Mouse (Mus musculus) kidney, embryonic 14.5 days (tissue): ENCODE results near the gene Zfp507. TPM values are rescaled to one million over a fixed set of nuclear protein-coding genes. Genes with fewer than 3 reads are reported as not detected.

ENCODE experiments used
- ATAC-seq: fragments of 200-750 bp; cut with Nextera tagmentation; 2 replicates; pipeline ENCODE4 v1.8.0; 2017; ENCODE audit warnings: moderate number of reproducible peaks, mild to moderate bottlenecking, moderate TSS enrichment, moderate library complexity; ENCODE audit not compliant: low FRiP score, low TSS enrichment
- H3K27ac ChIP-seq: fragments of 300-500 bp; sonication (generic); 2 replicates; pipeline ENCODE4 v1.5.1; 2014; ENCODE audit warnings: low read depth, mild to moderate bottlenecking, low read length, moderate library complexity, mixed read lengths
- H3K27me3 ChIP-seq: fragments of 300-500 bp; sonication (generic); 2 replicates; pipeline ENCODE4 v1.6.1; 2014; ENCODE audit warnings: mild to moderate bottlenecking, low read length; ENCODE audit not compliant: control insufficient read depth, insufficient read depth
- H3K36me3 ChIP-seq: fragments of 300-500 bp; sonication (generic); 2 replicates; pipeline ENCODE4 v1.6.1; 2014; ENCODE audit warnings: low read length, mixed read lengths; ENCODE audit not compliant: control insufficient read depth, insufficient read depth
- H3K4me1 ChIP-seq: fragments of 300-500 bp; sonication (generic); 2 replicates; pipeline ENCODE4 v1.6.1; 2014; ENCODE audit warnings: low read length, mixed read lengths; ENCODE audit not compliant: control insufficient read depth, insufficient read depth
- H3K4me2 ChIP-seq: fragments of 300-500 bp; sonication (generic); replicated peaks from 2 replicates; pipeline ENCODE4 v1.6.1; 2014; ENCODE audit warnings: low read depth, mild to moderate bottlenecking, low read length
- H3K4me3 ChIP-seq: fragments of 300-500 bp; sonication (generic); 2 replicates; pipeline ENCODE4 v1.5.1; 2014; ENCODE audit warnings: mild to moderate bottlenecking, low read length
- H3K9ac ChIP-seq: fragments of 300-500 bp; sonication (generic); 2 replicates; pipeline ENCODE4 v1.6.1; 2014; ENCODE audit warnings: low read depth, mild to moderate bottlenecking, low read length, moderate library complexity
- H3K9me3 ChIP-seq: fragments of 300-500 bp; sonication (generic); 2 replicates; pipeline ENCODE4 v1.6.1; 2016; ENCODE audit warnings: low read length; ENCODE audit not compliant: control insufficient read depth
- WGBS: fragments of 180-500 bp; shearing (Covaris S2); extraction: QIAGEN DNeasy Blood & Tissue Kit; methylation state at CpG from one replicate; pipeline ENCODE4 v1.1.7; 2014; 5-methylcytosine and 5-hydroxymethylcytosine counted together
- polyA plus RNA-seq: library from polyadenylated mRNA; unstranded; fragments of >200 nt; fragmentation: Nextera tagmentation; extraction: Ambion mirVana; gene quantifications from 2 replicates; pipeline ENCODE4 v1.2.1, GENCODE M21; 2014

The Zfp507 gene
- polyA plus RNA-seq, 1 experiment from 2014 or later, result 21.7 TPM

DNA sequence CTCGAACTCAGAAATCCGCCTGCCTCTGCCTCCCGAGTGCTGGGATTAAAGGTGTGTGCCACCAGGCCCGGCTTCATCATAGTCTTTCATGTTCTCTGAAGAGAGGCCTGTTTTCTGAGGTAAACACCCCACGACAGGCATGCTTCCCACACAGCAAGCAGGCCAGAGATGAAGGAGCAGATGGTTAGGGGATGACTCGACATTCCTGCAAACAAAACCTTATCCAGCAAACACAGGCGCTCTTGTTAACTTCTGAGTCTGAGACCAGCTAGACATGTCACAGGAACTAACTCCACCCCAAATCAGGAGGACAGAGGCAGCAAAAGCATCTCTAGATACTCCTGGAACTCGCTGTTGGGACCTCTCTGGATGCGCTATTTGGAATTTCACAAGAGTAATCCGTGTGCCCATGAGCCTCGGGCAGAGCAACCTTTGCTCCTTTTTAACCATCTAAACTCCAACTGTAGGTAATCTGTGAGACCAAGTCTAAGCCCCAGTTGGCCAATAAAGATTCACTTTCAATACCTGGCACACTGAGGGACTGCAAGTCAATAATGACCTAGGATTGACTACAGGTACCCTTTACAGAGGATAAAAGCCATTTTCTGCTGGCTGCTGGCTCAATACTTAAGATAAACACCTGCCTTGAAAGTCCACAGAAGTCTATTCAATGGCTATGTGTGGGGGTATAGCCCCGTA lies 10.5 kb downstream of the Zfp507 start:
- H3K9ac ChIP-seq, result no peak overlapping the region
- H3K27ac ChIP-seq, result no peak overlapping the region
- no peak overlapping the region for H3K4me2 ChIP-seq
- peaks cover 83% of the 10 kb centered on the region for H3K36me3 ChIP-seq
- no peaks in the 10 kb centered on the region for H3K4me1 ChIP-seq
- H3K27me3 ChIP-seq, result no peaks in the 10 kb centered on the region
- no peak for ATAC-seq
- no peak overlapping the region for H3K4me3 ChIP-seq
- no peaks in the 10 kb centered on the region for H3K9me3 ChIP-seq
- WGBS, result 90% methylated on average over 12 of the region's 12 CpGs

DNA sequence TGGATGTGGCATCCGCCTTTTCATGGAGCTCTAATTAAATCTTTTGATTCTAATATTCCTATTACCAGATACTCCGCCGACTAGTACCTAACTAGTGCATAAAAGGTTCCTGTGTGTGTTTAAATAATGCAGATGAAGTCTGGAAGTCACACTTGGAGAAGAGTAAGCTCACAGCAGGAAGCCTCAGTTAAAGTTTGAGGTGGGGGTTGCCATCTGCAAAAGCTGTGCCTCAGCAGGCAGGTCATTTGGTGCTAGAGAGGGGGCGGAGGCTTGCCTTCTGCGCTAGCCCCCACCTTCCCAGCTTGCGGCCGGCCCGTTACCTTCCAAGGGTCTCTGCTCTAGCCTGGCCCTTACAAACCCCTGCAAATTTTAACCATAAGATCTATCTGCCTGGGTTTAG lies 11.9 kb downstream of the Zfp507 start:
- H3K27ac ChIP-seq, result no peak overlapping the region
- H3K27me3 ChIP-seq, result no peaks in the 10 kb centered on the region
- H3K4me1 ChIP-seq, result no peaks in the 10 kb centered on the region
- H3K4me3 ChIP-seq, result no peak overlapping the region
- 43% methylated on average over 8 of the region's 8 CpGs for WGBS
- no peak for ATAC-seq
- H3K4me2 ChIP-seq, result no peak overlapping the region
- peaks cover 88% of the 10 kb centered on the region for H3K36me3 ChIP-seq
- no peaks in the 10 kb centered on the region for H3K9me3 ChIP-seq
- H3K9ac ChIP-seq, result no peak overlapping the region

DNA sequence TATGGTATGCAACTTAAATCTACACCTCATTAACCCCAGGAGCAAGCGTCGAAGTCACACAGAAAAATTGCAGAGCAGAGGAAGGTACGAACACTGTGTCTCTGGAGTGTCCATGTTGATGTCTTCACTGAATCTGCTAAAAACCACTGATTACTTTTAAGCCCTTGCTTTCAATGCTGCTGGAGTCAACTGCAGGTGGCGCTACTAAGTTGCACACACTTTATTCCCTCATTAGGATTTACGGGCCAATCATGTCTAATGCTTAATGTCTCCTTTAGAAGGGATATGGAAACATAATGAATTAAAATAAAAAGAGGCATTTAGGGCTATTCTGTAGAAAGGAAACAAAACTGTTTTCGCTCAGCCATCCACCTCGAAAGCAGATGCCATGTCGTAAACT lies 12.6 kb downstream of the Zfp507 start:
- Histone ChIP-seq H3K4me1 (no peaks in the 10 kb centered on the region), H3K9me3 (no peaks in the 10 kb centered on the region), H3K9ac (no peak overlapping the region), H3K36me3 (peaks cover 91% of the 10 kb centered on the region), H3K4me3 (no peak overlapping the region), H3K27ac (no peak overlapping the region), H3K27me3 (no peaks in the 10 kb centered on the region), H3K4me2 (no peak overlapping the region)
- ATAC-seq, result no peak
- WGBS, result 54% methylated on average over 8 of the region's 8 CpGs

DNA sequence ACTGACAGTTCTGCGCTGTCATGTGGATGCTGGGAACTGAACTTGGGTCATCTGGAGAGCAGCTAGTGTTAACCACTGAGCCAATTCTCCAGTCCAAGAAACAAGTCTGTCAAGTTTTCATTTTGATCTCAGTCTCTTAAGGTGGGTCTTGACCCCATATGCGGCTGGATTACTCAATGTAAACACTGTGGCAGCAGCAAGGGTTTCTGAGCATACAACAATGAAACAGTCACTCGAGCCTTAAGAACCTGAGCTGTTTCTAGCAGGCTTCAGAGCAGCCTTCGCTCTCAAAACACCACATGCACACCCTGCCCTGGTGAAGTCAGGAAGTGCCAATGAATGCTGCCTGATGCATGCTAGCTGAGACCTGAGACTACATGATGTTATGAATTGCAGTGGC lies 17.2 kb downstream of the Zfp507 start:
- 77% methylated on average over 4 of the region's 4 CpGs for WGBS
- H3K4me3 ChIP-seq, result no peak overlapping the region
- H3K9ac ChIP-seq, result no peak overlapping the region
- H3K4me1 ChIP-seq, result no peaks in the 10 kb centered on the region
- ATAC-seq, result no peak
- no peak overlapping the region for H3K4me2 ChIP-seq
- H3K27me3 ChIP-seq, result no peaks in the 10 kb centered on the region
- H3K9me3 ChIP-seq, result no peaks in the 10 kb centered on the region
- H3K27ac ChIP-seq, result no peak overlapping the region
- H3K36me3 ChIP-seq, result peaks cover 78% of the 10 kb centered on the region

DNA sequence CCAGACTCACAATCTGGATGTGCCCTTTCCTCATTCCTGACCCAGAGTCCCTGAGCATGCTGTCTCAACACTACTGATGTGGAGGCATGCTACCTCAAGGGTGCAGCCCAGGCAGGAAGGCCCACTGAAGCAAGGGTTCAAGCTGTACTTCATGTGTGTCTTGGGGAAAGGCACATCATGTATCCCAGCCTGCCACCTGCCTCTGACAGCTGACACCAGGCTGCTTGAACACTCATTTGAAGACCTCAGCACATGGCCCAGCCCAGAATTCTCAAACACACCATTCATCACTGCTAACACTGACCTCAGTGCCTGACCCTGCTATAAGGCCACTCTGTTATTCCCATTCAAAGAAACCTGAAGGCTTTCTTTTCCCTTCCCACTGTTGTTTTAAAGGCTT lies 20.6 kb downstream of the Zfp507 start:
- H3K36me3 ChIP-seq, result peaks cover 74% of the 10 kb centered on the region
- no peak overlapping the region for H3K27ac ChIP-seq
- H3K9me3 ChIP-seq, result no peaks in the 10 kb centered on the region
- H3K4me1 ChIP-seq, result no peaks in the 10 kb centered on the region
- H3K27me3 ChIP-seq, result no peaks in the 10 kb centered on the region
- no peak overlapping the region for H3K9ac ChIP-seq
- H3K4me2 ChIP-seq, result no peak overlapping the region
- no peak overlapping the region for H3K4me3 ChIP-seq
- ATAC-seq, result no peak

DNA sequence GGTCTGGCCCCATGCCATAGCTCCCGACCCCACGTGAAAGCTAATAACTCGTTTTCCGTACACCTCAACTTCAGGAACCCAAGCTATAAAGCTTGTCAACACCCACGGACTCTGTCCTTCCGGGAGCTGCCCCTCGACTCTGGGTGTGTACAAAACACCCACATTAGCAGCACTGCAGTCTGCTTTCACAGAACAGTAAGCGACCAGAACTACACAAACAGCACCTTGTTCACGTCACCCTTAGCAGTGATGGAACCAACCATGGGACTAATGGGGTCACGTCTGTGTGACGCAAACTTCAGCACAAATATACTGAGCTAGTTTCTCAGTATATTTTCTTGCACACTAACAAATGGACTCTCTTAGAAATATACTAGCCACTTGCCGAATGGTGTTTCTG lies 28.7 kb downstream of the Zfp507 start:
- Histone ChIP-seq H3K4me2 (no peak overlapping the region), H3K27ac (no peak overlapping the region), H3K4me1 (no peaks in the 10 kb centered on the region), H3K9ac (no peak overlapping the region), H3K4me3 (no peak overlapping the region), H3K27me3 (no peaks in the 10 kb centered on the region), H3K9me3 (no peaks in the 10 kb centered on the region), H3K36me3 (peaks cover 55% of the 10 kb centered on the region)
- 61% methylated on average over 12 of the region's 12 CpGs for WGBS
- no peak for ATAC-seq

DNA sequence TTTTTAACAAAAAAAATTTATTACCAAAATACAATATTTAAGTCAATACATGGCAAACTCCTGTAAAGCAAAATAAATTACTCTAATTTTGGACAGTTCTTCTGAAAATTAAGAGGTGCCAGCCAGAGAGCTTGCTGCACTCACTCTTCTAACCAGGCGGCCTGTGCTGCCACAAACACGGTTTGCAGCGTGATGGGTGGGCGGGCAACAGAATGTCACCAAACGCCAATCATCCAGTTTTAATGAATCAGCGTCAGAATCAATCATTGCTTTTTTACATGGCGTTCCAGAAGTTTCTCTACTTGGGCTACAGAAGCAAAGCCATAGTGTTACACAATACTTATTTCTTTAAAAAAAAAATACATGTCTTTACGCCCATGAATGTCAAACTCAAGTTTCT lies 30.5 kb downstream of the Zfp507 start:
- 96% methylated on average over 8 of the region's 8 CpGs for whole genome bisulfite sequencing
- H3K27ac ChIP-seq, result no peak overlapping the region
- H3K36me3 ChIP-seq, result peaks cover 43% of the 10 kb centered on the region
- no peaks in the 10 kb centered on the region for H3K9me3 ChIP-seq
- no peaks in the 10 kb centered on the region for H3K4me1 ChIP-seq
- H3K27me3 ChIP-seq, result no peaks in the 10 kb centered on the region
- no peak overlapping the region for H3K4me3 ChIP-seq
- ATAC-seq, result no peak
- H3K4me2 ChIP-seq, result no peak overlapping the region
- no peak overlapping the region for H3K9ac ChIP-seq

DNA sequence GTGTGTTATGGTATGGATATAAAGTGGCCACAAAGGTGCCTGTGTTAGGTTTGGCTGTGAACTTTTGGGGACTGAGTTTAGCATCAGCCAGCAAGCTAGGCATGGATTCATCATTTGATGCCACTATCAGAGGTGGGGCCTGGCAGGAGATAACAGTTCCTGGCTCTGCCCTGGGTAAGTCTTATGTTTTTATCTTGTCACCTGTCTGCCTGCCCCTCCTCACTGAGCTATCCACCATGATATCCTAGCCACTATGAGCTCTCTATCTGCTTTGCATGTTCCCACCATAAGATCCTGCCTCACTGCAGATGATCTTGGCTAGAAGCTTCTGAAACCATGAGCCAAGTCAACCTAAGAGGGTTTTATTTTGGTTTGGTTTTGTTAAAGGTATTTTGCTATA lies 31.7 kb downstream of the Zfp507 start:
- H3K4me3 ChIP-seq, result no peak overlapping the region
- H3K27ac ChIP-seq, result no peak overlapping the region
- H3K9ac ChIP-seq, result no peak overlapping the region
- ATAC-seq, result no peak
- no peaks in the 10 kb centered on the region for H3K4me1 ChIP-seq
- no peak overlapping the region for H3K4me2 ChIP-seq
- no peaks in the 10 kb centered on the region for H3K9me3 ChIP-seq
- H3K27me3 ChIP-seq, result no peaks in the 10 kb centered on the region
- peaks cover 37% of the 10 kb centered on the region for H3K36me3 ChIP-seq

DNA sequence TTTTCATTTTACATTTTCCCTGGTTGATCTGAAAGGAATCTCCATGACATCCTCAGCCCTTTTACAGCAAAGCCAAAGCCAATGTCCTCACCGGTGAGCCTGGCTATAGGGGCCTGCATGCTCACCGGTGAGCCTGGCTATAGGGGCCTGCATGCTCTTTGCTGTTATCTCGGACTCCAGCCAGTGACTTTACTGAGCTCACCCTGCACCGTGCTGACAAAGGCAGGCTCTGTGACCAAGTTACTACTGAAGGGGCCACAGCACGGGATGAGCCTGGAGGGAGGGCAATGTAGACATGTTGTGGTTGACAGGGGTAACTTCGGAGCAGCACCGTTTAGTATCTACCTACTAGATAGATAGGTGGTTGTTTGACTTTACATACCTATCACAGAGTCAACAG lies 32.7 kb downstream of the Zfp507 start:
- Histone ChIP-seq H3K4me1 (no peaks in the 10 kb centered on the region), H3K4me2 (no peak overlapping the region), H3K4me3 (no peak overlapping the region), H3K9ac (no peak overlapping the region), H3K36me3 (peaks cover 27% of the 10 kb centered on the region), H3K9me3 (no peaks in the 10 kb centered on the region), H3K27me3 (no peaks in the 10 kb centered on the region), H3K27ac (no peak overlapping the region)
- ATAC-seq, result no peak
- WGBS, result 91% methylated on average over 7 of the region's 7 CpGs
